Mouse (Mus musculus) lung, postnatal 10 days (tissue): ENCODE measurements around the gene Hap1.
"Not testable (repeated sequence)": the region's sequence is repeated elsewhere in the genome, so short reads cannot be mapped to it uniquely, and the experiment has no call there.

ENCODE experiments used
- DNase-seq: peaks from one replicate; pipeline ENCODE4 v3.0.0; 2021

The Hap1 gene

DNA sequence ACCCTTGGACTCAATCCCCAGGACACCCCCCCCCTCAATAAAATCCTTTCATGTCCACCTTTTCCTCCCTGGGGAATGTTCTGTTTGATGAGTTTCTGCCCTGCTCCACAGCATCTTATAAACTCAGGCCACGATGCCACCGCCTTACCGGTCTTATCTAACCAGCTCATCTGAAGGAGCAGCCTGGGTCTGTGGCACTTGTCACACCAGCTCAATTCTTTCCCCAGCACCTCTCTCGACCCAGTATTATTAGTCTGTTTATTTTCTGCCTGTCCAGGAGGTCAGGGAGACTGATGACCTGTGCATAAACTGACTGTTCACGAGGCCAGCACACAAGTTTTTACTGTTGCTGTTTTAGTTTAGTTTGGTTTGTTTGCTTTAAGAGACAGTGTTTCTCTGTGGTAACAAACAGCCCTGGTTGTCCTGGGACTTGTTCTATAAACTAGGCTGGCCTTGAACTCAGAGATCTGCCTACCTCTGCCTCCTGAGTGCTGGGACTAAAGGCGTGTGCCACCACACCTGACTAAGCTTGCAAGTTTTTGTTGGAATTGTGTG lies 38.0 kb downstream of the Hap1 start:
- no peak for DNase-seq

- no peak for DNase-seq
These were observed 40.5 kb downstream of the Hap1 start for GRCm38 (mm10) chr11:100315439-100315838.

- no peak for DNase-seq
These were observed 42.5 kb downstream of the Hap1 start for GRCm38 (mm10) chr11:100313424-100313823.

GRCm38 (mm10) chr11:100312096-100312679 lies 43.7 kb downstream of the Hap1 start:
- DNase-seq: peak; percentile 68

DNA sequence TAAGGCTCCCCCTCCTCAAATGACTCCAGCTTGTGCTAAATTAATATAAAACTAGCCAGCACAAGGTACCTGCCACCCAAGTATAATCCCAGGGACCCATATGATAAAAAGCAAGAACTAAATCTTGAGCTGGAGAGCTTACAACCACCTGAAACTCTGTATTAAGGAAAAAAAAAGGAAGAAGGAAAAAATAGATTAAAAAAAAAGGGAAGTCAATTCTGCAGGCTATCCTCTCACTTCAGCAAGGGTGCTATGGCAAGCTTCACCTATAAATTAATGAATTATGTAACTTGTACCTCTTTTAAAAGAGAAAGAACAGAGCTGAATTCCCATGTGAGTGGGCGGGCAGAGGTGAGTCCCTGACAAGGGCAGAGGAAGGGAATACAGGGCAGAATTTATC lies 44.3 kb downstream of the Hap1 start:
- DNase-seq: no peak

GRCm38 (mm10) chr11:100308672-100309071 lies 47.3 kb downstream of the Hap1 start:
- DNase-seq: not testable (repeated sequence)

GRCm38 (mm10) chr11:100307900-100308299 lies 48.0 kb downstream of the Hap1 start:
- DNase-seq: no peak

GRCm38 (mm10) chr11:100301292-100301691 lies 54.6 kb downstream of the Hap1 start:
- DNase-seq: no peak

GRCm38 (mm10) chr11:100300293-100300692 lies 55.6 kb downstream of the Hap1 start:
- peak; percentile 63 for DNase-seq

- DNase-seq: peak; percentile 87
These were observed 57.5 kb downstream of the Hap1 start for GRCm38 (mm10) chr11:100298274-100299036.

- DNase-seq: no peak
These were observed 58.1 kb downstream of the Hap1 start for GRCm38 (mm10) chr11:100297801-100298200.
